11 mouse cellular contexts compared by ENCODE assay signal in the genomic region with DNA sequence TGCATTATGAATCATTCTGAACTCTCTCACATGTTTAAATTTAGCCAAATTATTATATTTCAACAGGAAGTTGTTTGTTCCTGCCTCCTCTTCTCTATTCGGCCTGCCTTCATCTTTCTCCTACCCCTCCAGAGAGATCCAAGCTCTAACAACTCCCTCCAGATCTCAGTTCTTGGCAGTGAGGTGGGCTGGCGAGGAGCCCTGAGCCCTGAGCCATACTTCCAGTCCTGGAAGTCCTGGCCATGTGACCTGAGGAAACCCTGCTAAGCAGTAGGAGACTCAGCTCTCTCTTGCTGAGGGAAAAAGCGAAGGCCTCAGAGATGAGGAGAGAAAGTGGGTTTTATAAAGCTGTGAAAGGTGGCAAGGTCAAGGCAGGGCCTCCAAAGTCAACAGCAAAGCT.
A peak's percentile ranks its signal among the peaks of the same experiment; 100 is the strongest.
DNase-seq lines count a peak whose midpoint lies in the region; ATAC-seq and TF ChIP-seq lines count a peak whose summit lies in the region.
"Had no signal": no experiment of that assay in that cellular context is flagged by ENCODE, and none has a peak within 500 bp of the region (broad histone marks: within the 10 kb centered on the region; RNA-seq: fewer than 3 reads in every experiment).

No protein-coding gene starts in this region.

- no peaks in the 10 kb centered on the region for H3K9me3 ChIP-seq in forebrain, postnatal 0 days (ENCODE audit: low read length)
- no peaks in the 10 kb centered on the region for H3K9me3 ChIP-seq in forebrain, embryonic 10.5 days
- H3K9me3 ChIP-seq: forebrain, embryonic 13.5 days; liver, embryonic 15.5 days had no signal

- no peaks in the 10 kb centered on the region for H3K36me3 ChIP-seq in forebrain, postnatal 0 days (ENCODE audit: insufficient read depth)
- no peaks in the 10 kb centered on the region for H3K36me3 ChIP-seq in forebrain, embryonic 10.5 days (replicated peaks)
- no peaks in the 10 kb centered on the region for H3K36me3 ChIP-seq in kidney, adult 2 months (ENCODE audit: control insufficient read depth, insufficient read depth, low read length)
- H3K36me3 ChIP-seq: liver, embryonic 15.5 days had no signal

- H3K4me1 ChIP-seq in forebrain, postnatal 0 days (ENCODE audit: insufficient read depth): no peaks in the 10 kb centered on the region
- H3K4me1 ChIP-seq in forebrain, embryonic 10.5 days: peaks cover 14% of the 10 kb centered on the region
- no peaks in the 10 kb centered on the region for H3K4me1 ChIP-seq in kidney, adult 2 months (ENCODE audit: control insufficient read depth, insufficient read depth, low read length)
- H3K4me1 ChIP-seq: liver, embryonic 15.5 days had no signal

- WGBS in forebrain, postnatal 0 days: 65% methylated on average over 3 of the region's 3 CpGs
- whole genome bisulfite sequencing in forebrain, embryonic 10.5 days: 85% methylated on average over 3 of the region's 3 CpGs
- 79% methylated on average over 3 of the region's 3 CpGs for WGBS in kidney, adult 2 months

- no peak for TF ChIP-seq CTCF in forebrain, postnatal 0 days (IDR thresholded peaks at IDR 0.05; ENCODE audit: low read depth)
- no peak for TF ChIP-seq CTCF in kidney, adult 2 months (conservative IDR thresholded peaks at IDR 0.05; ENCODE audit: insufficient read depth, insufficient read length, low read depth, low read length)

- no peak for ATAC-seq in forebrain, postnatal 0 days
- ATAC-seq: forebrain, embryonic 13.5 days had no signal

- no peak overlapping the region for H3K4me3 ChIP-seq in forebrain, postnatal 0 days (ENCODE audit: low read depth, low read length)
- H3K4me3 ChIP-seq in forebrain, embryonic 10.5 days: no peak overlapping the region
- H3K4me3 ChIP-seq in kidney, adult 2 months (ENCODE audit: insufficient read depth, low read depth, low read length): no peak overlapping the region
- H3K4me3 ChIP-seq: forebrain, embryonic 13.5 days; liver, embryonic 15.5 days had no signal

- H3K9ac ChIP-seq in forebrain, postnatal 0 days: no peak overlapping the region
- H3K9ac ChIP-seq: forebrain, embryonic 13.5 days; hindbrain, embryonic 14.5 days; liver, embryonic 15.5 days had no signal

- TF ChIP-seq POLR2A in kidney, adult 2 months (IDR thresholded peaks at IDR 0.05; ENCODE audit: low read depth, low read length): no peak

- no peak overlapping the region for H3K4me2 ChIP-seq in forebrain, postnatal 0 days (ENCODE audit: low read depth)
- H3K4me2 ChIP-seq: forebrain, embryonic 13.5 days; hindbrain, embryonic 14.5 days; liver, embryonic 15.5 days had no signal

- H3K27ac ChIP-seq in forebrain, postnatal 0 days (ENCODE audit: low read depth, low read length): no peak overlapping the region
- no peak overlapping the region for H3K27ac ChIP-seq in forebrain, embryonic 10.5 days
- no peak overlapping the region for H3K27ac ChIP-seq in kidney, adult 2 months (ENCODE audit: insufficient read depth, low read depth, low read length)
- H3K27ac ChIP-seq: forebrain, embryonic 13.5 days; hindbrain, embryonic 14.5 days; liver, embryonic 15.5 days had no signal

- peak; percentile 5 for DNase-seq in forebrain, postnatal 0 days
- DNase-seq in forebrain, embryonic 10.5 days (ENCODE audit: extremely low spot score, low spot score): no peak
- peak; percentile 21 to 44 for DNase-seq in right cerebral cortex, adult 2 months (ENCODE audit: low spot score in 2 of 2)
- DNase-seq in right cerebral cortex, postnatal 36 days (ENCODE audit: low spot score in 2 of 2): no peak
- peak; percentile 27 to 31 for DNase-seq in heart, adult 9 months (ENCODE audit: low spot score in 2 of 2)
- peak; percentile 25 for DNase-seq in testis, postnatal 14 days (ENCODE audit: low spot score)
- no peak for DNase-seq in kidney, adult 2 months
- no peak for DNase-seq in lung, adult 18-20 months

- H3K27me3 ChIP-seq in forebrain, postnatal 0 days (ENCODE audit: insufficient read depth, low read length): no peaks in the 10 kb centered on the region
- no peaks in the 10 kb centered on the region for H3K27me3 ChIP-seq in forebrain, embryonic 10.5 days (ENCODE audit: poor library complexity, severe bottlenecking)
- no peaks in the 10 kb centered on the region for H3K27me3 ChIP-seq in kidney, adult 2 months (replicated peaks; ENCODE audit: control insufficient read depth, insufficient read depth, low read length)
- H3K27me3 ChIP-seq: forebrain, embryonic 13.5 days; liver, embryonic 15.5 days had no signal

Comparison
In these comparisons a context has a peak if more than half of its experiments do, and no peak if none do; other contexts are left out.
1. DNase-seq: peak in forebrain, postnatal 0 days (single experiment), right cerebral cortex, adult 2 months (2 of 2), heart, adult 9 months (2 of 2) and testis, postnatal 14 days (single experiment); none in forebrain, embryonic 10.5 days (single experiment), right cerebral cortex, postnatal 36 days (0 of 2), kidney, adult 2 months (single experiment) and lung, adult 18-20 months (0 of 2).